Mouse (Mus musculus) regulatory T cell (primary cell): ENCODE measurements around the gene Setd7.

Experiments used
- in situ Hi-C: fragments of 300-600 bp; cut with MboI, MseI; formaldehyde crosslinking; loops from one replicate; pipeline ENCODE4 v1.15.1; 2025; ENCODE audit warnings: high pct_unique_total_duplicates

Gene Setd7

GRCm38 (mm10) chr3:51559594-51560450 is 857 bp downstream of the Setd7 start:
- in situ Hi-C loops: no loop called here

- in situ Hi-C loops: no loop called here
Measured at GRCm38 (mm10) chr3:51555583-51555982, 5.1 kb downstream of the Setd7 start.

- in situ Hi-C loops: no loop called here
Measured at GRCm38 (mm10) chr3:51554836-51555235, 5.8 kb downstream of the Setd7 start.

GRCm38 (mm10) chr3:51554067-51554466 is 6.6 kb downstream of the Setd7 start:
- in situ Hi-C loops: no loop called here

- in situ Hi-C loops: no loop called here
Measured at GRCm38 (mm10) chr3:51553497-51553875, 7.2 kb downstream of the Setd7 start.

GRCm38 (mm10) chr3:51552841-51553496 is 7.7 kb downstream of the Setd7 start:
- in situ Hi-C loops: no loop called here

- in situ Hi-C loops: no loop called here
Measured at GRCm38 (mm10) chr3:51552197-51552596, 8.5 kb downstream of the Setd7 start.

- in situ Hi-C loops: no loop called here
Measured at GRCm38 (mm10) chr3:51548987-51549579, 11.6 kb downstream of the Setd7 start.

GRCm38 (mm10) chr3:51547577-51547976 is 13.1 kb downstream of the Setd7 start:
- in situ Hi-C loops: no loop called here

GRCm38 (mm10) chr3:51544442-51545128 is 16.1 kb downstream of the Setd7 start:
- in situ Hi-C loops: no loop called here

GRCm38 (mm10) chr3:51540659-51541058 is 20.0 kb downstream of the Setd7 start:
- in situ Hi-C loops: no loop called here

GRCm38 (mm10) chr3:51539567-51540408 is 20.9 kb downstream of the Setd7 start:
- in situ Hi-C loops: no loop called here

GRCm38 (mm10) chr3:51534013-51534412 is 26.7 kb downstream of the Setd7 start:
- in situ Hi-C loops: no loop called here

GRCm38 (mm10) chr3:51533573-51533972 is 27.1 kb downstream of the Setd7 start:
- in situ Hi-C loops: no loop called here

GRCm38 (mm10) chr3:51532282-51532620 is 28.4 kb downstream of the Setd7 start:
- in situ Hi-C loops: no loop called here

- in situ Hi-C loops: no loop called here
Measured at GRCm38 (mm10) chr3:51531473-51532281, 29.0 kb downstream of the Setd7 start.

GRCm38 (mm10) chr3:51526891-51527290 is 33.8 kb downstream of the Setd7 start:
- in situ Hi-C loops: no loop called here

GRCm38 (mm10) chr3:51525186-51525785 is 35.4 kb downstream of the Setd7 start:
- in situ Hi-C loops: no loop called here

- in situ Hi-C loops: no loop called here
Measured at GRCm38 (mm10) chr3:51521262-51521661, 39.4 kb downstream of the Setd7 start.

GRCm38 (mm10) chr3:51518763-51519121 is 41.9 kb downstream of the Setd7 start:
- in situ Hi-C loops: no loop called here
